Mouse (Mus musculus) layer of hippocampus, adult 8-10 months (tissue): ENCODE results near the gene Ubr3. TPM values are rescaled to one million over a fixed set of nuclear protein-coding genes. Genes with fewer than 3 reads are reported as not detected.

ENCODE experiments used
- DNase-seq, 2 experiments: peaks; one replicate each; pipeline ENCODE4 v3.0.0; 2022; ENCODE audit warnings: low spot score in 2 of 2
- total RNA-seq, 4 experiments: library from RNA; stranded (reverse); gene quantifications; 2 replicates each; pipeline ENCODE4 v1.2.4; 2022

Gene Ubr3
- total RNA-seq, result 100 to 1,000 TPM; 108 to 133 (median 128) TPM

- DNase-seq, result peak; percentile 92 to 96
Measured at GRCm38 (mm10) chr2:69897039-69897617, at the start of gene Ubr3. Gene Ubr3, plus strand, starts transcription at chr2:69897246.

- DNase-seq, result no peak
Measured at GRCm38 (mm10) chr2:69849215-69849614, 47.8 kb upstream of the Ubr3 start.

DNA sequence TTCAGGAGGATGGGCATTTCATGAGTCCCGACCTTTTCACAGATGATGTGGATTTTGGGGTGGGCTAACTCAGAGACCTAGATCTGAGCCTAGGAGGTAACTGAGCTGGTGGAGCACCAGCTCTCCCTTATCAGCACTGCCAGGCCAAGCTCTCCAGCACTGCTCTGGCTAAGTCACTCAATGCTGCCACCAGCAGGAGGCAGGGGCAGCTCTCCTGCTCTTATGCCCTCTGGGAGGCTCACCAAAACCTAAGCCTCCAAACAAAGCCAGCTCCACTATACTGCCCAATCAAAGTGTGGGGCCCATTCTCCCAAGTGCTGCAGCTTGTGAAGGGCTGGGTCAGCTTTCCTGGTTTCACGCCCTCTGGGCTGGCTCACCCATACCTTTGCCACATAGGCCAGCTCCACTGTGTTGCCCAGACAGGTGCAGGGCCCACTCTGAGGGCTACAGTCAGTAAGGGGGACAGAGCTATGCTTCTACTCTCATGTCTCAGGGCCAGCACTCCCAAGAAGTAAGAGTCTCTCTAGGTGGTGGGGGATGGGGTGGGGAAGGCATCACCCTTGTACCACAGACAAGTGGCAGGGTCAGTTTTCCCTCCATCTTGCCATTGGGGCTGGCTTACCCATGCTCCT, 45.5 kb upstream of the Ubr3 start:
- no peak for DNase-seq

DNA sequence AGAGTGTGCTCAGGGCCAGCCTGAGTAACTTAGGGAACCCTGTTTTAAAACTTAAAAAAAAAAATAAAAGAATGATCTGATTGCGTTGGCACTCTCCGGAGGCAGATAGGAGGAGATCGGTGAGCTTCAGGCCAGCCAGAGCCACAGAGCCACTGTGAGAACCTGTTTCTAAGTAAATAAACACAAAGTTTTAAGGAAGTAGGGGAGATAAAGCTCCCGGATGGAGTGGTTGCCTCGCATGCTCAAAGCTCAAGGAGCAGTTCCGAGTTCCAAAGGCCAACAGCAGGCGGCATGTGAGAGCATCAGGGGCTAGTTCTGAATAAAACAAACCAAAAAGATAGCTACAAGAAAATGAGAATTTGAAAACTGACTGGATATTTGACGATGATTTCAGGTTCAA, 40.7 kb upstream of the Ubr3 start:
- no peak for DNase-seq

DNA sequence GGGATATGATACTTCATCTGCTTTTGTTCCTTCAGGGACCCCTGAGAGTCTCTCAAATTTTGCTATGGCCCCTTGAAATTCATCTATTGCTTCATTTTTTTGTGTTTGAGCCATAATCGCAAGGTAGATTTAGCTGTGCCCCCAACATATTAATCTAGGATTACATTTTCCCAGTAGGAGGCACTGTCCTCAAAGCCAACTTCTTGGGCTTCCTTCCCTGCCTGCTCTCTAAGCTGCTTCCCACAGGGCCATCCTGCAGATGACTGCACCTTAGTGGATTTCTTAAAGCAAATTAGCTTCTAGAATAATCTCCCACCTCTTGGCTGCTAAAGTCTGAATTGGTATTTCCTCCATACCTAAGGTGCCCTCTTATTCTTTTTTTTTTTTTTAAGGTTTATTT, 39.2 kb upstream of the Ubr3 start:
- DNase-seq, result no peak

- DNase-seq, result peak in 1 of 2 experiments; percentile 16
Measured at GRCm38 (mm10) chr2:69860972-69861452, 36.0 kb upstream of the Ubr3 start.

- peak; percentile 83 to 91 for DNase-seq
Measured at GRCm38 (mm10) chr2:69861485-69862091, 35.5 kb upstream of the Ubr3 start, which contains the start of gene Ssb. Gene Ssb, plus strand, starts transcription at chr2:69861562.

DNA sequence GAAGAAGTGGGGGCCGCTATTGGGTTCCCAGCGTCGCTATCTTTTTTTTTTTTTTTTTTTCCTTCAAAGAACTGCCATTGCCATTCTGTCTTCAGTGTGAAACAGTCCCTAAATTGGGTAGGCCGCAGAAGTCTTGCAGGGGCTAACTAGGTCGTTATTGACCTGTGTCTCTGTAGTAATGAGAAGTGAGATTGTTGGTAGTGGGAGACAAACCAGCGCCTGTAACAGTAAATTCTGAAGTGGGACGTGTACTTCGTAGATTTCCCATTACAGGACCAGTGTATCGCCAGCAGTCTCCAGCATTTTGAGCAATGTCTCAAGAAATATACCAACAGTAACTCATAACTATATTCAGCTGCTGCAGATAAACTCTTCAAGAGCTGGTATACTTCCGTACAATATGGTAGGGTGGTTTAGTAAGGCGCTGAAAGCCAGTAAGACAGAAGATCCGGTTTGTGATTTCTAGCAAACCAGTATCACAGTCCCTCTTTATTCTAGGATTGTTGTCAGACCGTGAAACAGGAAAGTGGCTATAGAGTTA, 34.9 kb upstream of the Ubr3 start:
- DNase-seq, result no peak

DNA sequence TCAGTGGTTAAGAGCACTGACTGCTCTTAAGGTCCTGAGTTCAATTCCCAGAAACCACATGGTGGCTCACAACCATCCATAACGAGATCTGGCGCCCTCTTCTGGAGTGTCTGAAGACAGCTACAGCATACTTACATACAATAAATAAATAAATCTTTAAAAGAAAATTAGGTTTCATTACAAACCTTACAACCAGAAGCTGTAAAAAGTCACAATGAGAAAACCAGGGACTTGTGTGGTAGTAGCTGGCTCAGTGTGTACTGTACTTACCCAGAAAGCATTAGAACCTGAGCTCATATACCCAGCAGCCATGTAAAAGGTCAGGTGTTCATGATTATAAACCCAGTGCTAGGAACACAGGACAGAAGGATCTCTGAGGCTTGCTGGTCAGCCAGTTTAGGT, 13.1 kb upstream of the Ubr3 start:
- DNase-seq, result no peak

DNA sequence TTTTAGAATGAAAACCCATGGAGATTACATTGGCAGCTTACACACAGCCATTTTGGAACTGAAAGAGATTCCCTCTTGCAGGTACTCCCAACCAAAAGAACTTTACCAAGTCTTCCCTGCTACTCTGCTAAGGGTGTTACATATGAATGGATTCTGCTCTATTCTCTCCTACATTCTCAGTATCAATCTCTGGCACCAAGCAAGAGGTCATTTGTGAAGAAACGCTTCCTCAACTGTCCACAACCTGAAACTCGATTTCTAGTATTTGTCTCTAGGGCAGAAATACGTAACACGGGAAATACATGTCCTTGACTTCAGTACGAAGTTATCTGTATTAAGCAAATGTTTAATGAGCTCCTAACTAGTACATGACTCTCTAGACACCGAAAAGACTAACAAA, 12.5 kb upstream of the Ubr3 start:
- DNase-seq, result no peak

DNA sequence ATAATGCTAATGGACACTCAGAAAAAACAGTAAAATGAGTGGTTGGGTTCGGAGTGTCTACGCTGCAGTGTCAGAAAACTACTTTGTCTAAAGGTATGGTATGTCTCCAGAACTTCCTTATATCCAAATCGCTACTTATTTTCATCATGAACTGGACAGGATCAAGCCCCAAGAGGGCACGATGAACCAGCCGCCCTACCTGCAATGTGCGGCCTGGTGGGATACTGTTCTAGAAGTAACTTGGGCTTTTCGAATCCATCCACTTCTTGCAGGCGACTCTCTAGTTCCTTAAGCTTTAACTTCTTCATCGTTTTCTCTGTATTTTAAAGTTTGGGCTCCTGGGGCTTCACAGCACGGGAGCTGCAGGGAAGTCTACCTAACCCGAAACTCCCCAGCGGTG, 12.0 kb upstream of the Ubr3 start:
- no peak for DNase-seq

DNA sequence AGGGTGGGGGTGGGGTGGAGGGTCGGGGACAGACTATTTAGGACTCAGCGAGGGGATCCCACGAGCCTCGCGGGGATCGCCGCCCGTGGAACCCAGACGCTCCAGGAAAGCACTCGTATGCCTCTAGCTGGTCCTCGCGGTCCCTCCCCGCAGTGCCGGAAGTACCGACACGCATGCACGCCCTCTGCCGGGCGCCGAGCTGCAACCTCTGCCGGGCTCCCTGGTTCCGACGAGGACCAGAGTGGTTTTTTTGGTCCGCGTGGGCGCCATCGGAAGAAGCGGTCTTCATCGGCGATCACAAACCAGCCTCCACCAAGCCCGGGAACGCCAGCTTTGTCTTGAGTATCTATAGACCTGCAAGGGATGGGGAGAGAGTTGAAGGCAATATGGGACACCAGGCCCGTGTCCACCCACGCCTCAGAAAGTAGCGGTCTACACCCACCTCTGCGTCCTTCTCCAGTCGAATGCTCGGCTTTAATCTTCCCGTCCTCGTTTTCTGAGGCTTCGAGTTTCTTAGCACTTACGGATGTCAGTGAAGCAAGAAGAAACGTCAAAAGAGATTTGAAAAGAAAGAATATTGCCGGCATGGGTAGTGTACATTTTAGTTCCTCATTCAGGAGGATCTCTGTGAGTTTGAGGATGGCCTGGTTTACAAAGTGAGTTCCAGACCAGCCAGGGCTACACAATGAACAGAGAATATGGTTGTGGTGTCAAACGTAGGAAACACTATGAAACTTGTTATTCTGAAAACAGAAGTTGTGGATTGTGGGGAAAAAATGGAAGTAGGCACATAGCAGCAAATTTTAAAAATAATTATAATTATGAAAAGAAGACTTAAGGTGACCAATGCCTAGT, 11.4 kb upstream of the Ubr3 start, which contains the start of gene Mettl5:
Gene Mettl5, minus strand, starts transcription at position 165 of the 855 bp plus-strand sequence.
- DNase-seq, result peak; percentile 79 to 89

GRCm38 (mm10) chr2:69888957-69889356, 8.1 kb upstream of the Ubr3 start:
- no peak for DNase-seq

GRCm38 (mm10) chr2:69890843-69891242, 6.2 kb upstream of the Ubr3 start:
- no peak for DNase-seq

DNA sequence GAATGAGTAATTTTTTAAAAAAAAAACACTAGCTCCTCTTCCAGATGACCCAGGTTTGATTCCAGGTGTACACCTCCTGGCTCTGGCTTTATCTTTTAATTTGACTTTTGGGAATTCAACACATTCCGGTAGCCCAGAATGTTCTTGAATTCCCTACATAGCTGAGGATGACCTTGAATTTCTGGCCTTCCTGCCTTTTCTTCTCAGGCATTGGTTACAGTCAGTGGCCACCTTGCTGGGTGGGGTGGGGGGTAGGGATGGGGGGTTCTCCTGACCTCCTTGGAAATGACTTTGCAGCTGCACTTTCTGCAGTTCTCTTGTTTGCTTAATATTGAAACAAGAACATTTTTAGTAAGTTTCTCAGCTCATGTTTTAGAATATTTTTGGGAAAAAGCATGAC, 3.9 kb upstream of the Ubr3 start:
- no peak for DNase-seq

- no peak for DNase-seq
Measured at GRCm38 (mm10) chr2:69893891-69894290, 3.2 kb upstream of the Ubr3 start.

GRCm38 (mm10) chr2:69895502-69896223, 1.4 kb upstream of the Ubr3 start:
- DNase-seq, result no peak

- no peak for DNase-seq
Measured at GRCm38 (mm10) chr2:69896224-69896581, 843 bp upstream of the Ubr3 start.

DNA sequence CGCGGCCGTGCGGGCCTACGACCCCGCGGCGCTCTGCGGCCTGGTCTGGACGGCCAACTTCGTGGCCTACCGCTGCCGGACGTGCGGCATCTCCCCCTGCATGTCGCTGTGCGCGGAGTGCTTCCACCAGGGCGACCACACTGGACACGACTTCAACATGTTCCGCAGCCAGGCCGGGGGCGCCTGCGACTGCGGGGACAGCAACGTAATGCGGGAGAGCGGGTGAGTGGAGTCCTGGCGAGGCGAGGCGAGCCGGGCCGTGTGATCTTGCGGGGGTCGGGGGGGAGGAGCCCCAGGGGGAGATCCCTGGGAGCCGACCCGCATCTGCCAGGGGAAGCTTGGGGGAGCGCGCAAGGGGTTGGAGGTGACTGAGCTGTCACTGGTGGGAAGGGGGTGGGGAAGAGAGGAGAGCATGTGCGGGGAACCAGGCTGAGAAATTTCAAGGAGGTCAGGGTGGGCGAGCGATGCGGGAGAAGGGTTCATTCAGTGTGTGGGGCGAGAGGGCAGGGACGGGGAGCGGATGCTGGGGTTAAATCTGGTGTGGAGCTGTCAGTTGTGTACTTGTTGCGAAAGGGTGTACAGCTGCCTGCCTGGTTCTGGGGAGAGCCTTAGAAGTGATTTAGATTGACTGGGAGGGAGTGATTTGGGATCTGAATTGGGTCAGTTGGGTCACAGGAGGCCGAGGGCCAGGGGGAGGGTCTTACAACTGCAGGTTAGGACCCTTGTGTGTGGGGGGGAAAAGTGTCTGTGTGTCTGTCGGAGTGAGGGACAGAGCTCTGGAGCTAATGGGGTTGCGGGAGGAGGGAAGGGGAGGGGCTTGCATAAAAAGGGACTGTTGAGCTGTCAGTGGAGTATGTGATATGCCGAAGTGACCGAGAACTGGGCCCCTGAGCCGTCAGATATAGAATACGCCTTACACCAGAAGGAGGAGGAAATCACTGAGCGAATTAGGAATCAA, 851 bp downstream of the Ubr3 start:
- peak; percentile 38 for DNase-seq

GRCm38 (mm10) chr2:69903541-69903940, 6.5 kb downstream of the Ubr3 start:
- no peak for DNase-seq
